Mouse (Mus musculus) myocyte (in vitro differentiated cells): ENCODE data around the gene Sipa1l1.

ENCODE experiments used
- CEBPB ChIP-seq: IDR thresholded peaks from 2 replicates; pipeline ENCODE4 v1.6.1; 2011; ENCODE audit warnings: mild to moderate bottlenecking, moderate library complexity; ENCODE audit not compliant: poor library complexity, insufficient read depth, severe bottlenecking
- E2F4 ChIP-seq: IDR thresholded peaks from one replicate; pipeline ENCODE4 v1.6.1; 2011; ENCODE audit warnings: mild to moderate bottlenecking, control low read depth, moderate library complexity; ENCODE audit not compliant: insufficient read depth
- MAX ChIP-seq: IDR thresholded peaks from one replicate; pipeline ENCODE4 v1.6.1; 2011; ENCODE audit warnings: low read depth, mild to moderate bottlenecking, control low read depth
- MYOD1 ChIP-seq, 3 experiments: IDR thresholded peaks; one replicate each; pipeline ENCODE4 v1.6.1; 2011; ENCODE audit warnings: control low read depth in 2 of 3, low read depth in 2 of 3, mild to moderate bottlenecking in 2 of 3, moderate library complexity in 1 of 3; ENCODE audit not compliant: insufficient read length in 2 of 3, control insufficient read depth in 1 of 3
- MYOG ChIP-seq, 3 experiments: IDR thresholded peaks; one replicate each; pipeline ENCODE4 v1.6.1; 2011; ENCODE audit warnings: control low read depth in 2 of 3, low read depth in 2 of 3, mild to moderate bottlenecking in 2 of 3; ENCODE audit not compliant: insufficient read length in 2 of 3, control insufficient read depth in 1 of 3, insufficient read depth in 1 of 3
- POLR2A ChIP-seq: IDR thresholded peaks from one replicate; pipeline ENCODE4 v1.6.1; 2011; ENCODE audit warnings: low read depth, mild to moderate bottlenecking, control low read depth, moderate library complexity; ENCODE audit not compliant: insufficient read length
- POLR2AphosphoS2 ChIP-seq: IDR thresholded peaks from one replicate; pipeline ENCODE4 v1.6.1; 2011; ENCODE audit warnings: low read depth, control low read depth; ENCODE audit not compliant: insufficient read length
- REST ChIP-seq: IDR thresholded peaks from one replicate; pipeline ENCODE4 v1.6.1; 2011; ENCODE audit warnings: mild to moderate bottlenecking, control low read depth, moderate library complexity; ENCODE audit not compliant: insufficient read depth, insufficient read length
- SRF ChIP-seq: IDR thresholded peaks from one replicate; pipeline ENCODE4 v1.6.1; 2011; ENCODE audit warnings: low read depth; ENCODE audit not compliant: control insufficient read depth, insufficient read length
- TCF12 ChIP-seq: IDR thresholded peaks from one replicate; pipeline ENCODE4 v1.6.1; 2011; ENCODE audit warnings: mild to moderate bottlenecking, control low read depth; ENCODE audit not compliant: poor library complexity, insufficient read depth, severe bottlenecking
- USF1 ChIP-seq: IDR thresholded peaks from one replicate; pipeline ENCODE4 v1.6.1; 2011; ENCODE audit warnings: low read depth, mild to moderate bottlenecking, control low read depth, moderate library complexity

- TF ChIP-seq E2F4 (no peak), POLR2A (no peak), MYOD1 (IDR thresholded peaks at IDR 0.05; ENCODE audit: control insufficient read depth in 1 of 3, insufficient read length in 2 of 3, low read depth in 2 of 3) (no peak), TCF12 (no peak), CEBPB (no peak), POLR2AphosphoS2 (no peak), MAX (no peak), USF1 (no peak), MYOG (IDR thresholded peaks at IDR 0.05; ENCODE audit: control insufficient read depth in 1 of 3, insufficient read depth in 1 of 3, insufficient read length in 2 of 3, low read depth in 2 of 3) (no peak), SRF (no peak), REST (no peak)
Observed at GRCm38 (mm10) chr12:82364186-82364585, 195.1 kb downstream of the Sipa1l1 start.
